Mouse (Mus musculus) left cerebral cortex, adult 18-20 months (tissue): ENCODE measurements around the gene Htr2b. TPM values are rescaled to one million over a fixed set of nuclear protein-coding genes. Genes with fewer than 3 reads are reported as not detected.
A peak's percentile ranks its signal among the peaks of the same experiment; 100 is the strongest.

Experiments used
- DNase-seq, 2 experiments: peaks; one replicate each; pipeline ENCODE4 v3.0.0; 2021 to 2022; ENCODE audit warnings: low spot score in 2 of 2, mixed read lengths in 1 of 2
- long read RNA-seq, 2 experiments: library from polyadenylated mRNA; stranded (forward); transcript quantifications; one replicate each; pipeline ENCODE4 v2.0.0; 2021
- total RNA-seq, 2 experiments: library from RNA; stranded (reverse); gene quantifications; 2 replicates each; pipeline ENCODE4 v1.2.3; 2021

Htr2b gene
- not detected for total RNA-seq
- long read RNA-seq, experiment 1: 0 reads
- long read RNA-seq, experiment 2: 0 reads

DNA sequence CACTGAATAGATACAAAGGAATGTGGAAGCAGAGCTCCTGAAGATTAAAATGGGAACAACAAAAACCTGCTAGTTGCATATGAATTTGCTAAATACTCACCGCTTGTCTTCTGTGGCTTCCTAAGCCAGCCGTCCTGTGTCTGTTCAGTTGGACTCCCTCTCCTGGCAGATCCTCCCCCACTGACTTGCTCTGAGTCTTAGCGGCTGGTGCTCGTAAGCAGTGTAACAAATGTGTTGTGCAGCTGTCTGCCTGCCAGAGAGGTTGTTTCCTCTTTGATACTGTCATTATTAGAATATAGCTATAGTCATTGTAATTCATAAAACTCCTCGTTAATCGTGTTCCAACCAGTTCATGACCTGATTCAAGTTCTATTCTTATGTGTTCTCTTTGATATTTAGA is at the start of gene Htr2b:
Gene Htr2b (minus strand): TSS at position 192 of the 400 bp plus-strand sequence.
- DNase-seq: peak; percentile 28 to 47

DNA sequence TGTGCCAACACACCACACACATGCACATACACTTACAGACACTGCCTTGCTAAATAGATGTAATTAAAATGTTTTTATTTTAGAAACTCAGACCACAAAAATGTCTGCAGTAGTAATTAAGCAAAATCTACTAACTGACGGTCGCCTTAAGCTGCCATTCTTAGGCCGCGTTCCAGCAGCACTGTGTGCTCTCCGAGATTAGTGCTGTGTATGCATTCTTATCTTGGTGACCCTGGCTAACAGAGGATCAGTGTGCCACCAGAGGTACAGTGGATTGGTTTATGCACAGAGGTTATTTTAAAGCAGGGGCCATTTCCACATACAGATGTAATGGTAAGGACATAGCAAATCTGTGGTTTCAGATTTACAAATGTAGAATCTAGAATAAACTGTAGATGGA is 49.3 kb upstream of the Htr2b start:
- no peak for DNase-seq

DNA sequence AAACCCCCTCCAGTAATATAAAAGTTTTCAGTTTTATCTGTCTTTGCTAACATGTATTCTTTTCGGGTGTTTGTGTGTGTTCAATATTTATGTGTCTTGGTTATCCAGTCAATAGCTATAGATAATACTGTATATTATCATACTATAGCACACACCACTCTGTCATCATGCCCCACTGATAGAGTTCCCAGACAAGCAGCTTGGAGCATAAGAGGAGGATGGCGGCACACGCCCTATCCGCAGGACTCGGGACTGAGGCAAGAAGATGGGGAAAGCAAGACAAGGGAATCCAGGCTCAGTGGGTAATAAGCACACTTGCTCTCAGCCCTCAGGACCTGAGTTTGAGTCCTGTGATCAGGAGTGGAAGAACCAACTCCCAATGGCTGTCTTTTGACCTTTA is 48.7 kb upstream of the Htr2b start:
- no peak for DNase-seq

DNA sequence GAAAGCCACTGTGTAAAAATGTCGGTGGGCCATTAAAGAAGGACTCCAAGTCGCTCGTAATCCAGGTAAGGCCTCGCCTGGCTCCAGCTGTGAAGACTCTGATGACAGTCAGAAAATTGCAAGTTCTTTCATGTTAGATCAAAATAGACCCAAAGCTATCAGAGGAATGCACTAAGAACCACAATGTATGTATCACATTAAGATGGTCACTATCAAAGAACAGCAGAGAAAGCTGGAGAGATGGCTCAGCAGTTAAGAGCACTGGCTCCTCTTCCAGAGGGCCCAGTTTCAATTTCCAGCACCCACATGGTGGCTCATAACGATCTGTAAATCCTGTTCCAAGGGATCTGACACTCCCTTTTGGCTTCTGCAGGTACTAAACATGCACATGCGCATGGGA is 48.3 kb upstream of the Htr2b start:
- no peak for DNase-seq

DNA sequence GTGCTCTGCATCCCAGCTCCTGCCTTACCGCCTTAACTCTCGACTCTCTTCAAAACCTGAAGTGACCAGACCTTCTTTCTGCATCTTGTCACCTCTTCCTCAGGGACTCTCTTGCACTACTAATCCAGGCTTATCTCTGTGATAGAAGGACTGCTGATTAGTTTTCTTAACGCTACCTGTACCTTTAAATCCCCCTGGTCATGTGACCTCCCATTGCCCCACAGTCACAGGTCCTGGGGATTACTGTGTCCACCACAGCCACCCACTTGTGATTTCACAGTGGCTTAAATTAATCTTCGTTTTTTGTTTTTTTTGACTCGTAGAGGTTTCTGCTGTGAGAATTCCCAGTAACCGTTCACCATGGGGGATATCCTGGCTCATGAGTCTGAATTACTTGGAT is 44.8 kb upstream of the Htr2b start:
- DNase-seq: no peak

DNA sequence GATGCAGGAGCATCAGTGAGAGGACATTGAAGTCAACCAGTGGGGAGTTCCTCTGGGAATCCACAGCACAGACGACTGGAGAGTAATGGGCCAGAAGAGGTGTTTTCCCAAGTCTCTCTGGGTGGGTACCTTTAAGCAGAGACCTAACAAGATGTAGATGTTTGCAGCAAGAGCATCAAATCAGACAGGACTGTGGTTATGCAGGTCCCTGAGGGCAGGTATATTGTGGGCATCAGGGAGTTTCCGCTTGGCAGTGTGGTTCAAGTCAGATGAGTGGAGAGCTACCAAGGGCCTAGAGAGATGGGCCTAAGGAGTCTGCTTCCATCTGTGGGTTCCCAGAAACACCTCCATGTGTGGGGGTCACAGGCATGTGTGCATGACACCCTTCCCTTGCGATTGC is 44.3 kb upstream of the Htr2b start:
- DNase-seq: no peak

- no peak for DNase-seq
These were observed 43.0 kb upstream of the Htr2b start for GRCm38 (mm10) chr1:86154824-86155164.

GRCm38 (mm10) chr1:86154133-86154823 is 42.5 kb upstream of the Htr2b start, which contains the start of gene Armc9:
Gene Armc9 (plus strand): TSS chr1:86154780.
- peak; percentile 97 to 98 for DNase-seq

DNA sequence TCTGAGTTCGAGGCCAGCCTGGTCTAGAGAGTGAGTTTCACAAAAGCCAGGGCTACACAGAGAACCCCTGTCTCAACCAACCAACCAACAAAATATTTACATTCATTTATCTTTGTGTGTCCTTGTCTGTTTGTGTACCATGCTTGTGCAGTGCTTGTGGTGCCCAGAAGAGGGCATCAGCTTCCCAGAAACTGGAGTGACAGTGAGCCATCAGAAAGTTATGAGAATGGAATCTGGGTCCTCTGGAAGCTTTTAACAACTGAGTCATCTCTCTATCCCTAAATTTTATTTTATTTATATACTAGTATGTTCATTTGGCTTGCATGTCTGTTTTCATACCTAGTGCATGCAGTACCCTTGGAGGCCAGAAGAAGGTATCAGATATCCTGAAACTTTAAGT is 40.8 kb upstream of the Htr2b start:
- no peak for DNase-seq

DNA sequence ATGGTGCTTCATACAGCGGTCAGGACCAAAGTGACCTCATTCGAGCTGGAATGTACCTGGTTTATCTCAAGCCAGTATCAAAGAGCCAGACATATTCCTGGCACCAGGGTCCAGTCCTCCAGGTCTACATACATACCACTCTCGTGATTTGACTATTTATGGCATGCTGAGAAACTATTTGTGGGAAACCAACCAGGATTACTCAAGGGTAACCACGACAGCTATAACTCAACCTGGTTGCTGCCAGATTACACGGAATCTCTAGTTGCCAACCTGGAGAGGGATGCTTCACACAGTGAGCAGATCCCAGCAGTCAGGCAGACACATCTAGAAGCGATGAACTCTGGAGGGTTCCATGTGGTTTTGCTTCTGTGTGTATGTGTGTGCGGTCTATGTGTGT is 39.6 kb upstream of the Htr2b start:
- no peak for DNase-seq

DNA sequence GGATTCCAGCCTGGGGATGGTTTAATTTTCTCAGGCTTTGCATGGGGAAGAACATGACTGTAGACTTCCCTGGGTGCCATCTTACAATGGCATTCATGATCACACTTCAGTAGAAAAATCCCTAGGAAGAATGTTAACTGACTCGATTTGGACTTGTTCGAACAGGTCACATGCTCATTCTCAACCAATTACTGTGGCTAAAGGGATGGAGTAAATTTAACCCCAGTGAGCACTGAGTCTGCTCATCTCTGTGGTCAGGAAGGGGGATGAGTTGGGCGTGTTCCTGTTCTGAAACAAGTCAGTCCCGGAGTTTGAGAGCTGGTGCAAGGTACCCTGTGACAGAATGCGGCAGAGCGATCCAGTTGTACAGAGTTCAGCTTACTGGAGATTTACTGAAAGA is 39.2 kb upstream of the Htr2b start:
- no peak for DNase-seq

DNA sequence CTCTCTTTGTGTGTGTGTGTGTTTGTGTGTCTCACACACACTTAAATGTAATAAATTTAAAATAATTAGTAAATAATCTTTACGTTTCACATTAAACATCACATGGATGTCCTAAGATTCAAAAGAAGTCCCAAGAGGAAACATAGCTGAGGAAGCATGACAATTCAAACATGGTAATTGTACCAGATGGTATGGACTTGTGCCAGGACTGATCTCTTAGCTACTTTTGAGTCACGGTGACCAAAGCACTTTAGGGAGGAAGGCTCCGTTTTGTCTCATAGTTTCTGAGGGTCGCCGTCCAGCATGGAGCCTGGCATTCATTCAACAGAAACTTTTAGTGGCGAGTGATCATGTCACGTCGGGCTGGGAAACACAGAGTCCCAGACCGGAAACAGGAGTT is 36.4 kb upstream of the Htr2b start:
- DNase-seq: no peak

GRCm38 (mm10) chr1:86147557-86147956 is 35.8 kb upstream of the Htr2b start:
- no peak for DNase-seq

GRCm38 (mm10) chr1:86146293-86146692 is 34.5 kb upstream of the Htr2b start:
- DNase-seq: no peak

DNA sequence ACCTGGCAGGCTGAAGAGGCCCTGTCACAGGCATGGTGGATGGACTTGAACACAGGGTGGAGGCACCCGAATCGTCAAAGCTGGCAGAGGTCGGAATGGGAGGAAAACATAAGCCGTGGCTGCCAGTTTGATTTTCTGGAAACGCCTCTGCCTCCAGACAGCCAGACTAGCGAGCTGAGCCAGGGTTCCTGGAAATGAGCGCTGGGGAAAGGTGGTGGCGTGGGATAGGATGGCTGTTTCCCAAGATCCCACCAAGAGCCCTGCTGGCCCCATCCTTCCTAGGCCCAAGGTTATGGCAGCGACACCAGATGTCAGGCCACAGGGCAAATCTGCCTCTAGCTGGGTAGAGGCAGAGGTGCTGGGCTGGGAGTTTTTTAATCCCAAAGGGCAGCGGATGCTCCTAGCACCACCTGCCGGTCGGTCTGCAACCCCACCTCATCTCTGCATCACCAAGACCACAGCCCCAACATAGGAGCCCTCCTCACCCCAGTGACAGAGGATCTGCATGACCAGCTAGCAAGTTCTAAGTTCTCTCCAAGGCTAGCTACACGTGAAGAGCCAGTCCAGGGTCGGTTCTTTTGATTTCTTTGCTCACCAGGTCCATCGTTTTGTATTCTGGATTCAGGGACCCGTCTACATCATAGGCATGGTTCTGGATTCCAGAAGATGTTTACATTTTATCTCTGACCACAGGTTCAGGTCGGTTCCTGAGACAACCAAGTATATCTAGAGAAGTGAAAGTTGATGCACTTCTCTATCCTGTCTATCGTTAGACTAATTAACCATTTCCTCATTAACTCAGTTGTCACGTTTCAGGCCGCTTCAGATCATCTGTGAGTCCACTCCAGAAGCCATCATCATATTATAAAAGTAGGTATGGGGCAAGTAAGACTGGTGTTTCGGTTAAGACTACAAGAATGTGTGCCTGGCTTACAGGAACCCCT is 32.5 kb upstream of the Htr2b start:
- peak in 1 of 2 experiments; percentile 15 for DNase-seq

DNA sequence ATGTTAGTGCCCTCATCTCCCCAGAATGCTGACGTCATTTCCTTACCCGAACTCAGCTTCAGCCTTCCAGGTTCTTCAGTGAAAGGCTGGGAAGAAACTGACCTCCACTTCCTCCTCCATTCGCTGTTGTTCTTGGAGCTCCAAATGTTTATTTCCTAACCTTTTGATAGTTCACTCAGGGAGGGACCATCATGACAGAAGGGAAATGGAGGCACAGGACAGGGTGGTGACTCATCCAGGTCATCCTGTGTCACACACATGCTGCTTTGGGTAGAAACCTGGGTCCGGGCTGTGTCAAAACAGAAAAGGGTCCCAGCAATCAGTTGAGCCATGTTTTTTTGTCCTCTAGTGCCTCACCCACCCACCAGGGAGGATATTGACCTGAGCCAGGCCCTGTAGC is 31.4 kb upstream of the Htr2b start:
- no peak for DNase-seq

DNA sequence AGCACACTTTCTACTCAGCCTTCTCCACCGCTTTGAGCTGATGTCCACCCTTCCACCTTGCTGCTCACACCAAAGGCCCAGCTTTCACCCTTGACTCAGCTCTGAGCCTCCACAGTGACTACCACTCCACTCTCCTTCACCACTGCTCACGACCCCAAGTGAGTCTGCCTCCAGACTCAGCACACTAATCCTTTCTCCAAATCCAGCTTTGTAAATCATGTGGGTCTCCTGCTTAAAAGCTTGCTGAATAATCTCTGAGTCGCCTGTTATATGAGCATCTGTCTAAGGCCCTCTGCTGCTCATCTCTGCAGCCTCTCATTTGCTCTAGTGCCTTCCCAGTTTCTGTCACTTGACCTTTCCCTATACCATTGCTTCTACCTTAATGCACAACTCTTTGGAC is 29.3 kb upstream of the Htr2b start:
- DNase-seq: no peak

GRCm38 (mm10) chr1:86135315-86135714 is 23.5 kb upstream of the Htr2b start:
- no peak for DNase-seq

DNA sequence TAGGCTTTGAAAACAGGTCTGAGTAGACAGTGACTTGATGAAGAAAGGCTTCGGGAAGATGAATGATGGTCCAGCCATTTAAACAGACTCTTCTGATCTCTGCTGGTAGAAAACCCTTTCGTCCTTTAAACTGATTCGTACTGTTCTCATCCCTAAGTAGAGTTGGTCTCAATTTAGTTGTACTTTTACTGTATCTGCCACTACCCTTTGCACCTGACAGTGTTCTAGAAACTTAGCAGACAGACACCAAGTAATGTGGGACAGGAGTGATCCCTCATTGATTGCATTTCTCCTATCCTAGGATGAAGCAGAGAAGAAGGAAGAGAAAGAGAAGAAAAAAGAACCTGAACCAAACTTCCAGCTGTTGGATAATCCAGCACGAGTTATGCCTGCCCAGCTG is 21.6 kb upstream of the Htr2b start, which contains the start of gene Gm21972:
Gene Gm21972 (plus strand): TSS at position 301 of the 400 bp plus-strand sequence.
- no peak for DNase-seq

DNA sequence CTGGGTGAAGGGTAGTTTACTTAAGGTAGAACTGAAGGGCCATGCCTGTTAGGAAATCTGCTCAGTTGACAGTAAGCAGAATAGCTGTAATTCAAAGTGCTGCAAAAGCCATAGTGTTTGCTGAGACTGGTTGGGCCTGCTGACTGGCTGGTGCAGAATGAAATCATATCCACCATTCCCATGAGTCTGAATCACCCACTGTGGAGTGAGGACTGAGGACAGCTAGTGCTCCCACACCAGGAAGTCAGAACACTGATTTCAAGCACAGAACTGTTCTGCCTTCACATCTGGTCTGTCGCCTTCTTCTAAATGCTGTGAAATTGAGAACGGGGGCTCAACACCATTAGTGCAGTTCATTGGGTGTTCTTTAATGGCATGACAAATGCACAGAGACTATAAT is 14.3 kb upstream of the Htr2b start:
- DNase-seq: no peak

DNA sequence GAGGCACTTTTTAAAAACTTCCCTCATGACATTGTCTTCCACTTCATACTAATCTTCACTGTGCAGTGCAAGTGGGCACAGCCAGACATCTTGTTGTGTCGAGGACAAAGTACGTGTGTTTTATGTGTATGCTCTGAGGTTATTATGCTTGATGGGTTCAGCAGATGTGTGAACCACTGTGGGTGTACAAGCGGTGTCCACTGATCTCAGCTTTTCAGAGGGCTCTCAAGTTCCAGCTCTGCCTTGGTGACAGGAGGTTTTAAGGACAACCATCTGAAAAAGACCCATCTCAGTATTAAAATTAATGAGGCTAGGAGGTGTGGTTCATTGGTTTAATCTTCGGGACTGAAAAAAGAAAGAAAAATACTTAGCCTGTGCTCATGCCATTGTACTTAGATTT is 7.8 kb upstream of the Htr2b start:
- DNase-seq: no peak

- DNase-seq: no peak
These were observed 2.4 kb upstream of the Htr2b start for GRCm38 (mm10) chr1:86114141-86114540.
